Mouse (Mus musculus) mammary gland, adult 2 months (tissue): ENCODE measurements around the gene Abca15. TPM values are rescaled to one million over a fixed set of nuclear protein-coding genes. Genes with fewer than 3 reads are reported as not detected.

ENCODE experiments used
- polyA plus RNA-seq: library from polyadenylated mRNA; depleted of rRNA; stranded (reverse); fragments of >200 nt; gene quantifications from 2 replicates; pipeline ENCODE4 v1.2.3, GENCODE M21; 2012; ENCODE audit warnings: low replicate concordance; rRNA removed

Gene Abca15
- not detected in 2 replicates for polyA plus RNA-seq

DNA sequence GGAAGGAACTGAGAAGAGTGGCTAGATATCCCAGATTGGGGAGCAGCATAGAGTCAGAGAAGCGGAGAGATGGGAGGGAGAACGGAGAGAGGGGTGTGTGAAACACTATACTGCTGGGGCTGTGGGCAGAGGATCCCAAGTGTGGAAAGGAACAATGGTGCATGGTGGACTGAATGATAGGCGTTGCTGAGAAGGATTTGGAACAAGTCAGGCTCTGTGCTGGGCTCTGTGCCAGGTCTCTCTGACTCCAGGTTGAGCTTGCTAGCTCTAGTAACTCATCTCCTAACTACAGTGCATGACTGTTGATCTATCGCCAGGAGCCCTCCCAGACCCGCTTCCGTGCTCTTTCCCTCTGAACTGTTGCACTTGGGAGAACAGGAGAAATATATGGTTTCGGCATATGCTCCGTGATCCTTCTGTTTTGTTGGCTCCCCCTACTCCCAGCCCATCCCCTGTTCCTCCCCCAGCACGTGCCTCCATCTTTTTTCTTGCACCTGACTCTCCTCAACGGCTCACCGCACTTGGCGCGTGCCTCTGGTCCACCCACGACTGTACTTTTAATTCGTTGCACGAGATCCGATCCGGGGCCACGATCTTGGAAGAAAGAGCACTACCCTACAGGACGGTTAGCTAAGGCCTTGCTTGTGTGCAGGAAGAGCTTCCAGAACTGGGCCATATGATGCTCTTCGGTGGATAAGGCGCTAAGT lies at the start of gene Abca15:
Gene Abca15, plus strand, starts transcription at position 584 of the 707 bp plus-strand sequence.

GRCm38 (mm10) chr7:120409447-120409846 lies 81.0 kb downstream of the Abca15 start, which contains the start of gene Abca16:
TSS of gene Abca16 (plus strand) at chr7:120409647.

Other genes with a start within 250 kb of the Abca15 start
- gene Dnah3, start 233.4 kb upstream of the Abca15 start, polyA plus RNA-seq = 0.01 and 0.16 TPM in 2 replicates
- gene Tmem159, start 226.3 kb upstream of the Abca15 start, polyA plus RNA-seq = 25.1 and 35.3 TPM in 2 replicates
- 0.04 TPM in 1 of 2 replicates, not detected in the other for gene Zp2, start 183.4 kb upstream of the Abca15 start, polyA plus RNA-seq
- 0.04 TPM in 1 of 2 replicates, not detected in the other for gene Anks4b, start 154.8 kb upstream of the Abca15 start, polyA plus RNA-seq
- 4.5 and 6.5 TPM in 2 replicates for gene Crym, start 126.6 kb upstream of the Abca15 start, polyA plus RNA-seq
- not detected in 2 replicates for gene Abca14, start 124.7 kb upstream of the Abca15 start, polyA plus RNA-seq
- gene Abca16, start 81.0 kb downstream of the Abca15 start, polyA plus RNA-seq = not detected in 2 replicates